Mouse (Mus musculus) hindbrain, embryonic 14.5 days (tissue): ENCODE results near the gene Josd2. TPM values are rescaled to one million over a fixed set of nuclear protein-coding genes. Genes with fewer than 3 reads are reported as not detected.

Source experiments
- ATAC-seq: fragments of 200-750 bp; cut with Nextera tagmentation; 2 replicates; pipeline ENCODE4 v1.8.0; 2017; ENCODE audit warnings: moderate number of reproducible peaks, mild to moderate bottlenecking, moderate TSS enrichment, moderate library complexity; ENCODE audit not compliant: low FRiP score
- DNase-seq: peaks from one replicate; pipeline ENCODE4 v3.0.0-alpha.2; 2015; ENCODE audit warnings: low spot score
- H3K27ac ChIP-seq: fragments of 300-500 bp; sonication (generic); 2 replicates; pipeline ENCODE4 v1.5.1; 2014; ENCODE audit warnings: mild to moderate bottlenecking, moderate library complexity
- H3K27me3 ChIP-seq: fragments of 300-500 bp; sonication (generic); 2 replicates; pipeline ENCODE4 v1.6.1; 2014; ENCODE audit warnings: mild to moderate bottlenecking, low read length, mixed read lengths; ENCODE audit not compliant: control insufficient read depth, insufficient read depth
- H3K36me3 ChIP-seq: fragments of 300-500 bp; sonication (generic); replicated peaks from 2 replicates; pipeline ENCODE4 v1.6.1; 2014; ENCODE audit not compliant: control insufficient read depth, insufficient read depth
- H3K4me1 ChIP-seq: fragments of 300-500 bp; sonication (generic); replicated peaks from 2 replicates; pipeline ENCODE4 v1.6.1; 2014; ENCODE audit warnings: antibody characterized with exemption, low read length, mixed read lengths; ENCODE audit not compliant: control insufficient read depth, insufficient read depth
- H3K4me2 ChIP-seq: fragments of 300-500 bp; sonication (generic); replicated peaks from 2 replicates; pipeline ENCODE4 v1.6.1; 2014; ENCODE audit warnings: mild to moderate bottlenecking, moderate library complexity
- H3K4me3 ChIP-seq: fragments of 300-500 bp; sonication (generic); replicated peaks from 2 replicates; pipeline ENCODE4 v1.5.1; 2014; ENCODE audit warnings: mild to moderate bottlenecking, low read length
- H3K9ac ChIP-seq: fragments of 300-500 bp; sonication (generic); 2 replicates; pipeline ENCODE4 v1.6.1; 2014
- H3K9me3 ChIP-seq: fragments of 300-500 bp; sonication (generic); 2 replicates; pipeline ENCODE4 v1.6.1; 2016; ENCODE audit warnings: low read length; ENCODE audit not compliant: control insufficient read depth
- WGBS: fragments of 180-500 bp; shearing (Covaris S2); extraction: QIAGEN DNeasy Blood & Tissue Kit; methylation state at CpG from one replicate; pipeline ENCODE4 v1.1.7; 2014; 5-methylcytosine and 5-hydroxymethylcytosine counted together
- polyA plus RNA-seq: library from polyadenylated mRNA; unstranded; fragments of >200 nt; fragmentation: Nextera tagmentation; extraction: Ambion mirVana; gene quantifications from 2 replicates; pipeline ENCODE4 v1.2.1, GENCODE M21; 2014

Gene Josd2
- polyA plus RNA-seq, 1 experiment from 2014 or later: 33.4 TPM

DNA sequence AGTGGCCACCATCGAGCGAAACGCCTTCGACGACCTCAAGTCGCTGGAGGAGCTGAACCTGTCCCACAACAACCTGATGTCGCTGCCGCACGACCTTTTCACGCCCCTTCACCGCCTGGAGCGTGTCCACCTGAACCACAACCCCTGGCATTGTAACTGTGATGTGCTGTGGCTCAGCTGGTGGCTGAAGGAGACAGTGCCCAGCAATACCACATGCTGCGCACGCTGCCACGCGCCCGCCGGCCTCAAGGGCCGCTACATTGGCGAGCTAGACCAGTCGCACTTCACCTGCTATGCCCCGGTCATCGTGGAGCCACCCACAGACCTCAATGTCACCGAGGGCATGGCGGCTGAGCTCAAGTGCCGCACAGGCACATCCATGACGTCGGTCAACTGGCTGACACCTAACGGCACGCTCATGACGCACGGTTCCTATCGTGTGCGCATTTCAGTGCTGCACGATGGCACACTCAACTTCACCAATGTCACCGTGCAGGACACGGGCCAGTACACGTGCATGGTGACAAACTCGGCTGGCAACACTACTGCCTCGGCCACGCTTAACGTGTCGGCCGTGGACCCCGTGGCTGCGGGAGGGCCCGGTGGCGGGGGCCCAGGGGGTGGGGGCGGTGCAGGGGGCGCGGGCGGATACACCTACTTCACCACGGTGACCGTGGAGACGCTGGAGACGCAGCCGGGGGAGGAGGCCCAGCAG lies 6.1 kb upstream of the Josd2 start:
- 69% methylated on average over 57 of the region's 57 CpGs for WGBS
- no peaks in the 10 kb centered on the region for H3K27me3 ChIP-seq
- no peak overlapping the region for H3K4me3 ChIP-seq
- DNase-seq (no peak), ATAC-seq (no peak)
- peaks cover 74% of the 10 kb centered on the region for H3K36me3 ChIP-seq
- no peaks in the 10 kb centered on the region for H3K9me3 ChIP-seq
- H3K4me1 ChIP-seq: peaks cover 23% of the 10 kb centered on the region
- no peak overlapping the region for H3K4me2 ChIP-seq
- H3K27ac ChIP-seq: no peak overlapping the region
- no peak overlapping the region for H3K9ac ChIP-seq

GRCm38 (mm10) chr7:44462218-44463055 lies 5.3 kb upstream of the Josd2 start:
- Histone ChIP-seq H3K4me3 (no peak overlapping the region), H3K4me1 (peaks cover 23% of the 10 kb centered on the region), H3K27ac (no peak overlapping the region), H3K9me3 (no peaks in the 10 kb centered on the region), H3K36me3 (peaks cover 67% of the 10 kb centered on the region), H3K27me3 (no peaks in the 10 kb centered on the region), H3K4me2 (no peak overlapping the region), H3K9ac (no peak overlapping the region)
- WGBS: 27% methylated on average over 74 of the region's 77 CpGs
- DNase-seq (no peak), ATAC-seq (no peak)

- peaks cover 23% of the 10 kb centered on the region for H3K4me1 ChIP-seq
- no peaks in the 10 kb centered on the region for H3K27me3 ChIP-seq
- no peak overlapping the region for H3K27ac ChIP-seq
- no peaks in the 10 kb centered on the region for H3K9me3 ChIP-seq
- H3K36me3 ChIP-seq: peaks cover 61% of the 10 kb centered on the region
- no peak for DNase-seq
- WGBS: 53% methylated on average over 8 of the region's 8 CpGs
- no peak overlapping the region for H3K9ac ChIP-seq
- no peak for ATAC-seq
- H3K4me2 ChIP-seq: no peak overlapping the region
- no peak overlapping the region for H3K4me3 ChIP-seq
Observed at GRCm38 (mm10) chr7:44463056-44463425, 4.7 kb upstream of the Josd2 start.

DNA sequence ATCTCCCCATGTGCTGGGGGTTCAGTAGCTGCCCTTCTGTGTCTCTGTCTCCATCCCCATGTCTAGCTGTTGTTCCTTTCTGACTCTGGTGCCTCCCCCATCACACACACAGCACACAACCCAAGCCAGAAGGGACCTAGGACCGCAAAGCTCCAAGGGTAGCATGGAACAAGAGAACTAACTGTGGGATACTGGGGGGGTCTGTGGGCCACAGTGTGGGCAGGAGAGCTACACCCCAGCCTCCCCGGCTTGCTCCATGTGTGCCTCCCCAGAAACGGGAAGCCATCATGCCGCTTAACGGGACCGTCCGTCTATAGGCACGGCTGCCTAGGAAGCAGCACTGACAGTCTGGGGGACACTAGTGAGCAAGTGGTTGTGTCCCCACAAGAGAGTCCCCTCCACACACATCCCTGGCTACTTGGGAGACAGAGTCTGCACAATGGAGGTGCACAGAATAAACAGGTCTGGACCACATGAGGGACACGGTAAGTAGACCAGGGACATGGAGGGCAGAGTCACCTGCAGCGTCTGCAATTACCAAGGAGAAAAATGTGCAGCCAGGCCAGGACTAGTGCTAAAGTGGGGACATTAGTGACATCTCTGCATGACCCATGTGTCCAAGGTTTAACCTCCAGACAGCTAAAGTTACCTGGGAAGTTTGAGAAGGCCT lies 4.1 kb upstream of the Josd2 start:
- peaks cover 54% of the 10 kb centered on the region for H3K36me3 ChIP-seq
- ATAC-seq: no peak
- no peaks in the 10 kb centered on the region for H3K27me3 ChIP-seq
- H3K27ac ChIP-seq: peak overlapping the region; percentile 75
- 77% methylated on average over 10 of the region's 10 CpGs for WGBS
- no peaks in the 10 kb centered on the region for H3K9me3 ChIP-seq
- peaks cover 28% of the 10 kb centered on the region for H3K4me1 ChIP-seq
- H3K4me3 ChIP-seq: no peak overlapping the region
- no peak overlapping the region for H3K4me2 ChIP-seq
- H3K9ac ChIP-seq: peak overlapping the region; percentile 32; the same call in 1 of the 2 replicates
- DNase-seq: no peak

GRCm38 (mm10) chr7:44464511-44464910 lies 3.3 kb upstream of the Josd2 start:
- peaks cover 36% of the 10 kb centered on the region for H3K4me1 ChIP-seq
- no peak overlapping the region for H3K4me2 ChIP-seq
- ATAC-seq (no peak), DNase-seq (peak; percentile 85)
- H3K27me3 ChIP-seq: no peaks in the 10 kb centered on the region
- WGBS: 10% methylated on average over 4 of the region's 4 CpGs
- peaks cover 46% of the 10 kb centered on the region for H3K36me3 ChIP-seq
- H3K27ac ChIP-seq: peak overlapping the region; percentile 75
- H3K9me3 ChIP-seq: no peaks in the 10 kb centered on the region
- H3K9ac ChIP-seq: peak overlapping the region; percentile 32; the same call in 1 of the 2 replicates
- no peak overlapping the region for H3K4me3 ChIP-seq

- peak within 1 kb of the TSS; percentile 75 for H3K27ac ChIP-seq
- H3K27me3 ChIP-seq: no peaks in the 10 kb centered on the region
- no peaks in the 10 kb centered on the region for H3K9me3 ChIP-seq
- H3K4me3 ChIP-seq: no peak within 1 kb of the TSS
- peak within 1 kb of the TSS; percentile 32; the same call in 1 of the 2 replicates for H3K9ac ChIP-seq
- H3K36me3 ChIP-seq: peaks cover 40% of the 10 kb centered on the region
- ATAC-seq (no peak), DNase-seq (no peak)
- H3K4me1 ChIP-seq: peaks cover 38% of the 10 kb centered on the region
- 55% methylated on average over 2 of the region's 2 CpGs for WGBS
- no peak within 1 kb of the TSS for H3K4me2 ChIP-seq
Observed at GRCm38 (mm10) chr7:44465111-44465510, 2.7 kb upstream of the Josd2 start, which contains the start of gene Aspdh. TSS of gene Aspdh (plus strand) at chr7:44465391.

GRCm38 (mm10) chr7:44466006-44466887 lies 1.5 kb upstream of the Josd2 start:
- no peak overlapping the region for H3K4me3 ChIP-seq
- peaks cover 30% of the 10 kb centered on the region for H3K36me3 ChIP-seq
- no peak overlapping the region for H3K4me2 ChIP-seq
- 74% methylated on average over 10 of the region's 10 CpGs for WGBS
- H3K4me1 ChIP-seq: peaks cover 38% of the 10 kb centered on the region
- H3K27ac ChIP-seq: peak overlapping the region; percentile 75
- H3K9ac ChIP-seq: no peak overlapping the region
- DNase-seq (no peak), ATAC-seq (no peak)
- H3K27me3 ChIP-seq: no peaks in the 10 kb centered on the region
- H3K9me3 ChIP-seq: no peaks in the 10 kb centered on the region

DNA sequence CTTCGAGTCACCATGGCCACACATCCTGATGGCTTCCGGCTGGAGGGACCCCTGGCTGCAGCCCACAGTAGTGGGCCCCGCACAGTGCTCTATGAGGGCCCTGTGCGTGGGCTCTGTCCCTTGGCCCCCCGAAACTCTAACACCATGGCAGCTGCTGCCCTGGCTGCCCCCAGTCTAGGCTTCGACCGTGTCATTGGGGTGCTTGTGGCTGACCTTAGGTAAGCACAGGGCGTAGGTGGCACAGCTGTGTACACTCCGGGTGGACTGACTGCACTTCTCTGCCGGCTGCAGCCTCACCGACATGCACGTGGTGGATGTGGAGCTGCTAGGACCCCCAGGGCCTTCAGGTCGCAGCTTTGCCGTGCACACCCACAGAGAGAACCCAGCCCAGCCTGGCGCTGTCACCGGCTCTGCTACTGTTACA lies 880 bp upstream of the Josd2 start:
- no peak for DNase-seq
- no peak overlapping the region for H3K4me2 ChIP-seq
- H3K9ac ChIP-seq: no peak overlapping the region
- WGBS: 79% methylated on average over 16 of the region's 16 CpGs
- peaks cover 38% of the 10 kb centered on the region for H3K4me1 ChIP-seq
- peak overlapping the region; percentile 93; the same call in 1 of the 2 replicates for H3K27ac ChIP-seq
- ATAC-seq: no peak
- H3K27me3 ChIP-seq: no peaks in the 10 kb centered on the region
- H3K4me3 ChIP-seq: no peak overlapping the region
- H3K9me3 ChIP-seq: no peaks in the 10 kb centered on the region
- H3K36me3 ChIP-seq: peaks cover 24% of the 10 kb centered on the region
